Mouse (Mus musculus): ENCODE results near the gene Ppp1r35.

Gene Ppp1r35

DNA sequence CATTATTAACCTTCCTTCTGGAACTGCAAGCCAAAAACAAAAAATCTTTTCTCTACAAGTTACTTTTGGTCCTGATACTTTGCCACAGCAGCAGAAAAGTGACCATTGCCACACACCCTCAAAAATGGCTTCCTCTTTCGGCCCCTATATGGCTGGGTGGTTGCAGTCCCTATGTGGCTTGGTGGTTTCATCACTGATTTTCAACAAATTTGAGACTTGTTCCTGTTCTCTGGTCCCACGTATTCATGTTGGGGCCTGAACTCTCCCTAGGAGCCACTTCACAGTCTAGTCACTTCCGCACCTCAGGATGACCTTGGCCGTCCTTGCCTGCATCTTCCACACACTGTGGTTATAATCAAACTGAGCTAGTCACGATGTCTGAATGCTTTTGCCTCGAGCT lies 50.0 kb downstream of the Ppp1r35 start:
- DNase-seq (ENCODE audit: low read depth), result no peak

All from naive thymus-derived CD4-positive, alpha-beta T cell, adult 2 months (primary cell).